Mouse (Mus musculus): ENCODE data around the gene Ap1ar. TPM values are rescaled to one million over a fixed set of nuclear protein-coding genes. Genes with fewer than 3 reads are reported as not detected.

Gene Ap1ar
- 82.8 and 86.8 TPM in 2 replicates for polyA plus RNA-seq (2014; fragmentation: Nextera tagmentation; extraction: Ambion mirVana)

- H3K27me3 ChIP-seq (ENCODE audit: control insufficient read depth, insufficient read depth, low read length), result no peaks in the 10 kb centered on the region
- H3K4me1 ChIP-seq (replicated peaks; ENCODE audit: control insufficient read depth, insufficient read depth, low read length), result peaks cover 5% of the 10 kb centered on the region; the same call in 1 of the 2 replicates
- peak within 1 kb of the TSS; percentile 89 for H3K9ac ChIP-seq (ENCODE audit: low read length)
- WGBS, result under 1% methylated on average over 81 of the region's 89 CpGs
- ATAC-seq (replicated peaks; ENCODE audit: low FRiP score), result peak; percentile 97
- peak; percentile 98 for DNase-seq (ENCODE audit: low spot score)
- no peaks in the 10 kb centered on the region for H3K36me3 ChIP-seq (ENCODE audit: control insufficient read depth, insufficient read depth, low read length)
- peak within 1 kb of the TSS; percentile 91 for H3K4me3 ChIP-seq (ENCODE audit: low read depth, low read length)
- H3K9me3 ChIP-seq (ENCODE audit: control insufficient read depth, low read length), result no peaks in the 10 kb centered on the region
- peak within 1 kb of the TSS; percentile 74 for H3K27ac ChIP-seq (ENCODE audit: low read depth, low read length)
- peak within 1 kb of the TSS; percentile 73 for H3K4me2 ChIP-seq (ENCODE audit: low read depth, low read length, severe bottlenecking)
Measured at GRCm38 (mm10) chr3:127837154-127837865, at the start of gene Ap1ar. TSS of gene Ap1ar (minus strand) at chr3:127837523.

DNA sequence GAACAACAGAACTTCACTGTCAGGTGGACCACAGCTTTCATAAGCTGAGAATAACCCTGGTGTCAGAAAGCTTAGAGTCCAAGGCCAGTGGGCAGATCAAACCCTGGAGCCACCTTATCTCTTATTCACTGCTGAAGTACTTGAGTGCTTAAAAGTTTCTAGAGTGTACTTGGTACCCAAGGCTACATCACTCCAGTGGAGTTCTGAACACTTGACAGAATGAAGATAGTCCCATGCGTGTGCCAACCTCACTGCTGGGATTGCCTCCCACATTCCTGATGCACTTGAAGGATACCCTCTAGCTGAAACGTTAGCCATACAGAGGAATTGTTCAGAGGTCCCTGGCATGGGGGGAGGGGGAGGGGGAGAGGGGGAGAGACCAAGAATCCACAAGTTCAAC lies 44.4 kb upstream of the Ap1ar start:
- Histone ChIP-seq H3K9ac (ENCODE audit: low read length) (no peak overlapping the region), H3K36me3 (ENCODE audit: control insufficient read depth, insufficient read depth, low read length) (no peaks in the 10 kb centered on the region), H3K4me3 (ENCODE audit: low read depth, low read length) (no peak overlapping the region), H3K4me2 (ENCODE audit: low read depth, low read length, severe bottlenecking) (no peak overlapping the region), H3K4me1 (replicated peaks; ENCODE audit: control insufficient read depth, insufficient read depth, low read length) (no peaks in the 10 kb centered on the region), H3K9me3 (ENCODE audit: control insufficient read depth, low read length) (no peaks in the 10 kb centered on the region), H3K27me3 (ENCODE audit: control insufficient read depth, insufficient read depth, low read length) (no peaks in the 10 kb centered on the region), H3K27ac (ENCODE audit: low read depth, low read length) (no peak overlapping the region)
- no peak for ATAC-seq (replicated peaks; ENCODE audit: low FRiP score)
- no peak for DNase-seq (ENCODE audit: low spot score)
- 84% methylated on average over 2 of the region's 2 CpGs for WGBS

DNA sequence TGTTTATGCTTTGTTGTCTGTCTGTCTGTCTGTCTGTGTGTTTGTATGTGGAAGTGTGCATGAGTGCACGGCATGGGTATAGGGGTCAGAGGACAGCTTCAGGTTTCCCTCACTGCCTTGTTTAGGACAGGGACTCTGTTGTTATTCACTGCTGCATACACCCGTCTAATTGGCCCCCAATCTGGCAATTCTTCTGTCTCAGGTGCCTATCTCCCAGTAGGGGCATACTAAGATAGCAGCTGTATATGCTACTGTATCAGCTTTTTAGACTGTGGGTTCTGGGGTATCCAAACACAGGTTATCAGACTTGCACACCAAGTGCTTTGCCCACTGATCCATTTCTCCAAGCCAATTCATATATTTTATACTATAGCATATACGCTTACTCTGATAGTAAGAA lies 42.6 kb upstream of the Ap1ar start:
- H3K9ac ChIP-seq (ENCODE audit: low read length), result no peak overlapping the region
- no peaks in the 10 kb centered on the region for H3K4me1 ChIP-seq (replicated peaks; ENCODE audit: control insufficient read depth, insufficient read depth, low read length)
- H3K27me3 ChIP-seq (ENCODE audit: control insufficient read depth, insufficient read depth, low read length), result no peaks in the 10 kb centered on the region
- no peaks in the 10 kb centered on the region for H3K9me3 ChIP-seq (ENCODE audit: control insufficient read depth, low read length)
- DNase-seq (ENCODE audit: low spot score) (no peak), ATAC-seq (replicated peaks; ENCODE audit: low FRiP score) (no peak)
- no peaks in the 10 kb centered on the region for H3K36me3 ChIP-seq (ENCODE audit: control insufficient read depth, insufficient read depth, low read length)
- H3K27ac ChIP-seq (ENCODE audit: low read depth, low read length), result no peak overlapping the region
- no peak overlapping the region for H3K4me3 ChIP-seq (ENCODE audit: low read depth, low read length)
- WGBS, result 87% methylated on average over 3 of the region's 3 CpGs
- no peak overlapping the region for H3K4me2 ChIP-seq (ENCODE audit: low read depth, low read length, severe bottlenecking)

DNA sequence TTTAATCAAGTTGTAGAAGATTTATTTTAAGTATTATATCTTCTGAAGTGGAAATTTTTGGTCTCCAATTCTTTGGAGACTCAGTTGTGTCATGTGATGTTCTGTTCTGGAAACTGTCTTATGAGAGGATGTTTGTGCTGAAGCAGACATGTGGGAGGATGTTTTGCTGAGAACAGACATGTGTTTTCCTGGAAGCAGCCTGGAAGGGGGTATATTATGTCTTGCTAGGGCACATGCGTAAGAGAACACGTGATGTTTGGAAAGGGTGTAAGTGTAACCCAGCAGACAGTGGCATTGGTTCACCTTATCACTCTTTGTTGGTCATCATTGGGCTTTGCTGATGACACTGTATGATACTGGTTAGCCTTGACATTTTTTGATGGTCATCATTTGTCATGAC lies 38.2 kb upstream of the Ap1ar start:
- H3K4me3 ChIP-seq (ENCODE audit: low read depth, low read length), result no peak overlapping the region
- no peak overlapping the region for H3K9ac ChIP-seq (ENCODE audit: low read length)
- H3K4me2 ChIP-seq (ENCODE audit: low read depth, low read length, severe bottlenecking), result no peak overlapping the region
- DNase-seq (ENCODE audit: low spot score), result no peak
- H3K36me3 ChIP-seq (ENCODE audit: control insufficient read depth, insufficient read depth, low read length), result no peaks in the 10 kb centered on the region
- no peak for ATAC-seq (replicated peaks; ENCODE audit: low FRiP score)
- no peaks in the 10 kb centered on the region for H3K27me3 ChIP-seq (ENCODE audit: control insufficient read depth, insufficient read depth, low read length)
- H3K4me1 ChIP-seq (replicated peaks; ENCODE audit: control insufficient read depth, insufficient read depth, low read length), result no peaks in the 10 kb centered on the region
- no peaks in the 10 kb centered on the region for H3K9me3 ChIP-seq (ENCODE audit: control insufficient read depth, low read length)
- 97% methylated on average over 2 of the region's 2 CpGs for WGBS
- no peak overlapping the region for H3K27ac ChIP-seq (ENCODE audit: low read depth, low read length)

- H3K4me1 ChIP-seq (replicated peaks; ENCODE audit: control insufficient read depth, insufficient read depth, low read length), result no peaks in the 10 kb centered on the region
- WGBS, result 94% methylated on average over 7 of the region's 7 CpGs
Measured at GRCm38 (mm10) chr3:127875059-127875458, 37.7 kb upstream of the Ap1ar start.

DNA sequence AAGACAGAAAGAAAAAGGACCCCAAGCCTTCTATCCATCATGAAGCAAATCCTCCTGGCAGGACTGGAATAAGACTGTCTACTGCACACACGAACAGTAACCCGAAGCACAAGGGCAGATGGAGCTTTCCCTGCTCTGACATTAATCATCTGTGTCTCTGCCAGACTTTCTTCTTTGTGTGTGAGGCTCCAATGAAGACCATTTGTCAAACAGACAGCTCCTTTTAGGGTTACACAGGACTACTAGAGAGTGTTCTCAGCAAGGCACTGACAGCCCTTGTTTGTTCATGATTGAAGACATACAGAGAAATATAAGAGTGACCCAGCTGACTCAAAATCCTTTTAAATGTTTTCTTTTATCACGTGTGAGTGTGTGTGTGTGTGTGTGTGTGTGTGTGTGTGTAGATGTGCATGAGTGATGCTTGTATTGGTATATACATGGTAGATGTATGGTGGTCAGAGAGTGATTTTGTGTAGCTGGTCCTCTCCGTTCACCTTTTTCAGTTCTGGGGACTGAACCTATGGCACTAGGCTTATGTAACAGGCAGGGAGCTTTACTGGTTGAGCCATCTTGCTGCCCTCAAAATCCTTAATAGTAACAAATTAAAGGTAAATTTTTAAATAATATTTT lies 37.0 kb upstream of the Ap1ar start:
- no peaks in the 10 kb centered on the region for H3K9me3 ChIP-seq (ENCODE audit: control insufficient read depth, low read length)
- H3K4me1 ChIP-seq (replicated peaks; ENCODE audit: control insufficient read depth, insufficient read depth, low read length), result no peaks in the 10 kb centered on the region
- 83% methylated on average over 4 of the region's 4 CpGs for WGBS
- ATAC-seq (replicated peaks; ENCODE audit: low FRiP score) (no peak), DNase-seq (ENCODE audit: low spot score) (no peak)
- H3K27me3 ChIP-seq (ENCODE audit: control insufficient read depth, insufficient read depth, low read length), result no peaks in the 10 kb centered on the region
- no peaks in the 10 kb centered on the region for H3K36me3 ChIP-seq (ENCODE audit: control insufficient read depth, insufficient read depth, low read length)
- H3K27ac ChIP-seq (ENCODE audit: low read depth, low read length), result no peak overlapping the region
- no peak overlapping the region for H3K4me2 ChIP-seq (ENCODE audit: low read depth, low read length, severe bottlenecking)
- no peak overlapping the region for H3K4me3 ChIP-seq (ENCODE audit: low read depth, low read length)
- H3K9ac ChIP-seq (ENCODE audit: low read length), result no peak overlapping the region

More at GRCm38 (mm10) chr3:127875059-127875458, 37.7 kb upstream of the Ap1ar start:
- H3K36me3 ChIP-seq (ENCODE audit: control insufficient read depth, insufficient read depth, low read length), result no peaks in the 10 kb centered on the region
- DNase-seq (ENCODE audit: low spot score), result no peak
- ATAC-seq (replicated peaks; ENCODE audit: low FRiP score), result no peak
- no peaks in the 10 kb centered on the region for H3K27me3 ChIP-seq (ENCODE audit: control insufficient read depth, insufficient read depth, low read length)
- H3K4me2 ChIP-seq (ENCODE audit: low read depth, low read length, severe bottlenecking), result no peak overlapping the region
- H3K9me3 ChIP-seq (ENCODE audit: control insufficient read depth, low read length), result no peaks in the 10 kb centered on the region
- no peak overlapping the region for H3K4me3 ChIP-seq (ENCODE audit: low read depth, low read length)
- H3K27ac ChIP-seq (ENCODE audit: low read depth, low read length), result no peak overlapping the region
- no peak overlapping the region for H3K9ac ChIP-seq (ENCODE audit: low read length)

GRCm38 (mm10) chr3:127871575-127871974 lies 34.3 kb upstream of the Ap1ar start:
- Histone ChIP-seq H3K36me3 (ENCODE audit: control insufficient read depth, insufficient read depth, low read length) (no peaks in the 10 kb centered on the region), H3K27me3 (ENCODE audit: control insufficient read depth, insufficient read depth, low read length) (no peaks in the 10 kb centered on the region), H3K9me3 (ENCODE audit: control insufficient read depth, low read length) (no peaks in the 10 kb centered on the region), H3K27ac (ENCODE audit: low read depth, low read length) (no peak overlapping the region), H3K9ac (ENCODE audit: low read length) (no peak overlapping the region), H3K4me3 (ENCODE audit: low read depth, low read length) (no peak overlapping the region), H3K4me2 (ENCODE audit: low read depth, low read length, severe bottlenecking) (no peak overlapping the region), H3K4me1 (replicated peaks; ENCODE audit: control insufficient read depth, insufficient read depth, low read length) (no peaks in the 10 kb centered on the region)
- 89% methylated on average over 9 of the region's 9 CpGs for WGBS
- no peak for ATAC-seq (replicated peaks; ENCODE audit: low FRiP score)
- no peak for DNase-seq (ENCODE audit: low spot score)

DNA sequence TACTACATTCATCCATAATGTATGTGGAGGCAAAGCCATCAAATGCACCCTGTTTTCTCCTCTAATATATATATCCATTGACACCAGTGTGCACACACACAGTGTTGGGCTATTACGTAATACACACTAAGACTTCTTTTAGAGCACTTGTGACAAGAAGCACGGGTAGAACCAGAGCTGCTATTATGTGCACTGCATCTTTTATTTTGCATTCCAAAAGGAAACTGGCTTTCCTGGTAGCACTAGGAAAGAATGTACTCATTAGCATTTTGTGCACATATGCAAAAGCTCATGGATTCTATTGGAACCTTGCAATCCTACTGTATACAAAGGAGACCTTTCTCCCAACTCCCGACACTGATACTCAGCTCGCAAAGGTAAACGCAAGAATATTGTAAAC lies 31.6 kb upstream of the Ap1ar start:
- no peak for DNase-seq (ENCODE audit: low spot score)
- no peaks in the 10 kb centered on the region for H3K27me3 ChIP-seq (ENCODE audit: control insufficient read depth, insufficient read depth, low read length)
- H3K9ac ChIP-seq (ENCODE audit: low read length), result no peak overlapping the region
- H3K27ac ChIP-seq (ENCODE audit: low read depth, low read length), result no peak overlapping the region
- no peak overlapping the region for H3K4me2 ChIP-seq (ENCODE audit: low read depth, low read length, severe bottlenecking)
- no peaks in the 10 kb centered on the region for H3K9me3 ChIP-seq (ENCODE audit: control insufficient read depth, low read length)
- H3K4me1 ChIP-seq (replicated peaks; ENCODE audit: control insufficient read depth, insufficient read depth, low read length), result no peaks in the 10 kb centered on the region
- peak; percentile 87 for ATAC-seq (replicated peaks; ENCODE audit: low FRiP score)
- no peaks in the 10 kb centered on the region for H3K36me3 ChIP-seq (ENCODE audit: control insufficient read depth, insufficient read depth, low read length)
- WGBS, result 58% methylated on average over 5 of the region's 5 CpGs
- no peak overlapping the region for H3K4me3 ChIP-seq (ENCODE audit: low read depth, low read length)
